Mouse (Mus musculus) G1E (cell line): Measurements from ENCODE around the gene Gabarap.

Source experiments
- CTCF ChIP-seq: IDR thresholded peaks from 2 replicates; pipeline ENCODE4 v1.5.1; 2012; ENCODE audit warnings: low read depth, low read length, inconsistent platforms, mixed read lengths
- GATA2 ChIP-seq: IDR thresholded peaks from 2 replicates; pipeline ENCODE4 v1.6.1; 2012; ENCODE audit warnings: low read depth, low read length, inconsistent platforms, borderline replicate concordance

GRCm38 (mm10) chr11:69980196-69981140, 10.5 kb upstream of the Gabarap start:
- TF ChIP-seq CTCF: no peak
- TF ChIP-seq GATA2: no peak
